Mouse (Mus musculus): ENCODE measurements around the gene Homer1.

Homer1 gene

GRCm38 (mm10) chr13:93299316-93299715 lies at the start of gene Homer1:
Gene Homer1, plus strand, starts transcription at chr13:93299635.
- no peak for DNase-seq

DNA sequence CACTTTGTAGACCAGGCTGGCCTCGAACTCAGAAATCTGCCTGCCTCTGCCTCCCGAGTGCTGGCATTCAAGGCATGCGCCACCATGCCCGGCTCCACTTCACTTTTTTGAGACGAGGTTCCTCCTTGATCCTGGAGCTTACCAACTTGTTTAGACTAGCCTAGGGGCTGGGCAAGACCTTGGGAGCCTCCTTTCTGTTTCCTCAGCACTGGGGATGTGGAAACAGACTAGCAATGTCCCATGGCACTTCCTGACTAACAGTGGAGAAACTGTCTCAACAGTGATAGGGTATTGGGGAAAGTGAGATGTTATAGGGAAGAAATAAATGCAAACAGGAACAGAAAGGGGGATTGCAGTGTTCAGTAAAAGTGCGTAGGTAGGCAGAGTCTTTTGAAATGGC lies 47.7 kb upstream of the Homer1 start:
- DNase-seq, result no peak

DNA sequence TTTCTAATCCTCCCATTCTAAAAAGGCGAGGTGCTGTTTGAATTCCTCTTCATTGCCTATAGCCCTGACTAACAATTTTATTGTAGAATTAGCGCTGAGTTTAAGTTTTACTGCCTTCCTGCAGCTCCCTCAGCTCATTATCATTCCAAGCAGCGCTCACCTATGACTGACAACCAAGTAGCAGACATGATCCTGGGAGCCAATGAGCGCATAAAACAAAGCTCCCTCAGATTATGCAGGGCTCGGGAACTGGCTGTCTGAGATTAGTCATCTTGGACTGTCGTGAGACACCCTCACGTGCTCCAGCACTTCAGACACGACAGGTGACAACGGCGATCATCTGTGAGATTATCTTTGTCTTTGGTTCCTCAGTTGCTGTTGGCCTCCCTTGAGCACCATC lies 47.3 kb upstream of the Homer1 start:
- no peak for DNase-seq

- DNase-seq, result no peak
Observed at GRCm38 (mm10) chr13:93252941-93253340, 46.5 kb upstream of the Homer1 start.

DNA sequence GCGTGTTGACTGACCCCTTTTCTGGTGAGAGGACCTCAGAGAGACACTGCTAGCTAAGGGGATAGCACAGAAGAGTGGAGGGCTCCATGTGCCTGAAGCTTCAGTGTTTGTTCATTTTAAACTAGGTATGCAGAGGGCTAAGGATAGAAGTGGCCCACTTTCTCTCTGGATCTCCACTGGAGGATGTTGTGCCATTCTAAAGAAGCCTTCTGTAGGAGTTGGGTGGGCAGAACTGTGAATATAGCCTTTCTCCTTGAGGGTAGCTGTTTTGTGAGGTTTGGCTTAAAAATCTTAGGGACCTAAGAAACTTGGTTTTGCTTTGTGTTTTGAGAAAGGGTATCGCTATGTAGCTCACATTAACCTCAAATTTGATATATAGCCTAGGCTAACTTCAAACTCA lies 32.3 kb upstream of the Homer1 start:
- DNase-seq, result no peak

DNA sequence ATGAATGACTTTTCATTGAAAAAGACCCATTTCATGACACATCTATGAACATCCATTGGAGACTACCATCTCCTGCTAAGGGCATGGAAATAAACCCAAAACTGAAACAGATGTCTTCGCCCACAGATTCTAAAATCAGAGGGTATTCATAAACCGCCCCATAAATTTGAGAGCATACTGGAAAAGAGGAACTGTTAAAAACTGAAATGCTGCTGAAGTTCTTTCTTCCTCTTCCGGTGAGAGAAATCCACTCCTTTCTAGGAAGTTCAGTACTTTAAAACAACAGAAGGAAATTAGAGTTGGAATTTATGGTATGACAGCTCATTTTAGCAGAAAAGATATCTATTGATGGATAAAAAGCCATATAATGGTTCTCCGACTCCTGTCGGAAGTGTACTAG lies 1.1 kb downstream of the Homer1 start:
- DNase-seq, result no peak

GRCm38 (mm10) chr13:93301060-93301459 lies 1.6 kb downstream of the Homer1 start:
- no peak for DNase-seq

- DNase-seq, result no peak
Observed at GRCm38 (mm10) chr13:93302846-93303562, 3.6 kb downstream of the Homer1 start.

DNA sequence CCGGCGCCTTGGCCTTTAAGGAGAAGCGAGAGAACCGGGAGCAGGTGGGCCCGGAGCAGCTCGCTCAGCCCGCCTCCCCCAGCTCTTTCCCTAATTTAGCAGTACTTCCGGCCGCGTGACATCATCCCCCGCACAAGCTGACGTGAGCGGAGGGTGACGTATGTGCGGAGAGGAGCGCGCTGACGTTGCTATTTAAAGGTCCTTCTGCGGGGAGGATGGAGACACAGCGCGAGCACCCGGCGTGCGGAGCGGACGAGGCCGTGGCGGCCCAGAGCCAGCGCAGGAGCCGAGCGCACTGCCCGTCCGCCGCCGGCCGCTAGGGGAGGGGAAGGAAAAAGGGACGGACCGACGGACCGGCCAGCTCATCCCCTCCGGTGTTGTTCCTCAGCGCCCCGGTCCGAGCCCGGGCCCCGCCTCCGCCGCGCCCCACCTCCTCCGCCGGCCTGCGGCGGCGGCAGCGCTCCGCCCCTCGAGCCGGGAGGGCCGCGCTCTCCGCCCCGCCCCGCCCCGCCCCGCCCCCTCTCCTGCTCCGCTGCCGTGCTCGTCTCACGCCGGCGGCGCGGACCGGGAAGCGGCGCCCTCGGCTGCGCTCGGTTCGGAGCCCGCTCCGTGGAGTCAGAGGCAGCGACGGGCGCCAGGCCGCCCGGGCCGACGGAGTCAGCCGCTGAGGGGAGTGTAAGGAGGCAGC lies 4.3 kb downstream of the Homer1 start:
- peak; percentile 96 for DNase-seq

DNA sequence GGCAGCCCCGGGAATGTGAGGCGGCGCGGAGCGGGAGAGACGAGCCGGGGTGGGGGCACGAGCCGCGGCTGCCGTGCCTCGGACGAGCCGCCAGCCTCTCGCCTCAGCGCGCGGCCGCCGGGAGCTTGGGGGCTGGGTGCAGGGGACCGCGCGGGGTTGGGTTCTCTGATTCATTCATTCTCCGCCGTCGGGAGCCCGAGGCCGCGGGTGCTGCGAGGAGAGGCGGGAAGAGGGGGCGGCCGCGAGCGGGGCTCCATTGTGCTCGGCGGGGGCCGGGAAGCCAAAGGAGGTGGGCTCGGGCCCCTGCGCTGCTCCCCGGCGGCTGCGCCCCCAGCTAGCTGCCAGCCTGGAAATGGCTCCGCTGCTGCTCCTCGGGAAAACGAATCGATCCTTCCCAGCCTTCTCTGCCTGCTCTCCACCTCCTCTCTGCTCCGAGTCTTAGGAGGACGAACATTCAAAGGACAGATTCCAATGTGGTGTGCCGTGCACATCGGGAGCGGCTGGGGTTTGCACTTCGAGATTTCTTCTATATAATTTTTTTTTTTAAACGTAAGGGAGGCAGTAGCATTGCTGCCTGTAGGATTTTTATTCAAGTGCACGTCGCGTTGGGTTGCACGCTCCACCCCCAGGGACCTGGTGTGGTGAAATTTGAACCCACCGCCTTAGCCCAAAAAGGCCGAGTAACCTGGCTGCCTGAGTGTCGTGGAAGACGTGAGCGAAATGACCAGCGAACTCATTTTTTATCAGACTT lies 5.0 kb downstream of the Homer1 start:
- DNase-seq, result peak; percentile 23 to 46

GRCm38 (mm10) chr13:93305149-93305548 lies 5.7 kb downstream of the Homer1 start:
- DNase-seq, result no peak

- DNase-seq, result no peak
Observed at GRCm38 (mm10) chr13:93305636-93306035, 6.2 kb downstream of the Homer1 start.

GRCm38 (mm10) chr13:93306545-93306944 lies 7.1 kb downstream of the Homer1 start:
- DNase-seq, result no peak

- no peak for DNase-seq
Observed at GRCm38 (mm10) chr13:93307700-93308099, 8.3 kb downstream of the Homer1 start.

GRCm38 (mm10) chr13:93309295-93309694 lies 9.9 kb downstream of the Homer1 start:
- no peak for DNase-seq

DNA sequence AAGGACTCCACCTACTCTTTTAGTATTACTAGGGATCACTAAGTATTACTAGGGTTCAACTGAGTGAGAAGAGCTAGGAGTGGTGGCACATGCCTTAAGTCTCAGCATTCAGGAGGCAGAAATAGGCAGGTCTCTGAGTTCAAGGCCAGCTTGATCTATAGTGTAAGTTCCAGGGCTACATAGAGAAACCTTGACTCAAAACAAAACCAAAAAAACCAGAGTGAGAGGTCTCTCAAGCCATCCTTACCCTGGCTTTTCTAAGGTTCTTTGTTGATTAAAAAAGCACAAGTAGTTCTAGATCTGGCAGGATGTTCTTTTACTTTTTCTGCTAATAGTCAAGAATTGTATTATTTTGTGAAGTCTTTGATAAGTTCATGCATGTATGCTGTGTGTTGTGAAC lies 13.1 kb downstream of the Homer1 start:
- DNase-seq, result no peak

GRCm38 (mm10) chr13:93314322-93314721 lies 14.9 kb downstream of the Homer1 start:
- no peak for DNase-seq

- DNase-seq, result no peak
Observed at GRCm38 (mm10) chr13:93320089-93320488, 20.7 kb downstream of the Homer1 start.

GRCm38 (mm10) chr13:93326326-93326725 lies 26.9 kb downstream of the Homer1 start:
- DNase-seq, result no peak

- no peak for DNase-seq
Observed at GRCm38 (mm10) chr13:93331721-93332120, 32.3 kb downstream of the Homer1 start.

DNA sequence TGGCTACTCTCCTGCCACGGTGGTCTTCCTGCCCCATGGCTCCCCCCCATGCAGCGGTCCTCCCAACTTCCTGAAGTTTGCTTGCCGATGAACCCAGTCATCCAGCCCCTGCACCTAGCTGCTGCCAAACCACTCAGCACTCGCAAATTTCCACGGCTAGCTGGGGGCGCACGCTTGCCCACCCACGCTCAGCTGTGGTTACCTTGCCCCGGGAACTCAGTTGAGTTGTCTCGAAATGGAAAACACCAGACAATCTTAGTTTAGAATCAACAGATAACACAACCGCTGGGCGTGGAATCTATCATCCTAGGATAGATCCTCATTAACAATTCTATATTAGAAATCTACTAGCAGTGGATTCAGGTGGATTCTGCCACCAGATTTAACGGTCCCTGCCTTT lies 33.1 kb downstream of the Homer1 start:
- DNase-seq, result no peak

GRCm38 (mm10) chr13:93335337-93335736 lies 35.9 kb downstream of the Homer1 start:
- DNase-seq, result no peak

GRCm38 (mm10) chr13:93338394-93338793 lies 39.0 kb downstream of the Homer1 start:
- DNase-seq, result no peak

Measured in kidney, postnatal 36 days (tissue).